Mouse (Mus musculus): ENCODE results near the gene Hectd4.
"Not testable (repeated sequence)": the region's sequence is repeated elsewhere in the genome, so short reads cannot be mapped to it uniquely, and the experiment has no call there.

GRCm38 (mm10) chr5:121376972-121377371, 157.0 kb downstream of the Hectd4 start:
- not testable (repeated sequence) for TF ChIP-seq CTCF (IDR thresholded peaks at IDR 0.05; ENCODE audit: borderline replicate concordance, control insufficient read depth, extremely low read depth, insufficient read depth, low read length, poor library complexity); POLR2A (IDR thresholded peaks at IDR 0.05; ENCODE audit: control insufficient read depth, extremely low read depth, insufficient read depth, low read length, poor library complexity)

Measured in thymus, adult 2 months (tissue).